Comparison of ENCODE assay signal across 10 mouse cellular contexts in genomic region chr11:69245643-69246042, GRCm38 (mm10). TPM values are rescaled to one million over a fixed set of nuclear protein-coding genes. Genes with fewer than 3 reads are reported as not detected.
DNase-seq lines count a peak whose midpoint lies in the region; ATAC-seq lines count a peak whose summit lies in the region.
"Had no signal": no experiment of that assay in that cellular context is flagged by ENCODE, and none has a peak within 500 bp of the region (broad histone marks: within the 10 kb centered on the region; RNA-seq: fewer than 3 reads in every experiment).

No protein-coding gene starts in this region.

- peak overlapping the region; percentile 16; the same call in 1 of the 2 replicates for H3K4me2 ChIP-seq in embryonic facial prominence, embryonic 12.5 days (replicated peaks)
- peak overlapping the region; percentile 55 for H3K4me2 ChIP-seq in heart, embryonic 14.5 days (ENCODE audit: low read length)

- no peak overlapping the region for H3K4me3 ChIP-seq in embryonic facial prominence, embryonic 12.5 days
- no peak overlapping the region for H3K4me3 ChIP-seq in embryonic facial prominence, embryonic 10.5 days
- peak overlapping the region in 1 of 2 experiments; percentile 11; a peak in 3 of 4 replicates for H3K4me3 ChIP-seq in heart, embryonic 14.5 days (ENCODE audit: control insufficient read depth in 1 of 2, insufficient read depth in 1 of 2, low read depth in 1 of 2, low read length in 2 of 2)

- H3K9ac ChIP-seq in embryonic facial prominence, embryonic 12.5 days = no peak overlapping the region
- peak overlapping the region; percentile 63 for H3K9ac ChIP-seq in heart, embryonic 14.5 days (ENCODE audit: low read length)

- DNase-seq in embryonic facial prominence, embryonic 10.5 days (ENCODE audit: low spot score) = no peak
- peak; percentile 26 for DNase-seq in MEL-GATA-1-ER (ENCODE audit: extremely low read depth, low read depth)
- peak; percentile 34 for DNase-seq in kidney, postnatal 10 days
- no peak for DNase-seq in adrenal gland, postnatal 14 days
- no peak for DNase-seq in cerebellum, adult 18-20 months
- no peak for DNase-seq in yolk sac, embryonic 10.5 days (ENCODE audit: low spot score)
- DNase-seq: cerebellum, adult 9-11 months had no signal

- H3K36me3 ChIP-seq in embryonic facial prominence, embryonic 12.5 days = no peaks in the 10 kb centered on the region
- H3K36me3 ChIP-seq in embryonic facial prominence, embryonic 10.5 days (replicated peaks) = no peaks in the 10 kb centered on the region
- no peaks in the 10 kb centered on the region for H3K36me3 ChIP-seq in heart, embryonic 14.5 days (ENCODE audit: control insufficient read depth, insufficient read depth, low read length)

- no peaks in the 10 kb centered on the region for H3K9me3 ChIP-seq in embryonic facial prominence, embryonic 12.5 days
- no peaks in the 10 kb centered on the region for H3K9me3 ChIP-seq in embryonic facial prominence, embryonic 10.5 days
- H3K9me3 ChIP-seq in heart, embryonic 14.5 days (ENCODE audit: control insufficient read depth, low read length) = no peaks in the 10 kb centered on the region

- H3K4me1 ChIP-seq in embryonic facial prominence, embryonic 12.5 days = peaks cover 5% of the 10 kb centered on the region; the same call in 1 of the 2 replicates
- H3K4me1 ChIP-seq in embryonic facial prominence, embryonic 10.5 days = no peaks in the 10 kb centered on the region
- peaks cover 7 to 16% of the 10 kb centered on the region in 2 experiments; a peak in 3 of 4 replicates for H3K4me1 ChIP-seq in heart, embryonic 14.5 days (ENCODE audit: control insufficient read depth in 2 of 2, insufficient read depth in 2 of 2, low read length in 2 of 2)

- no peak for ATAC-seq in embryonic facial prominence, embryonic 12.5 days (ENCODE audit: insufficient number of reproducible peaks, insufficient read depth, low FRiP score, low TSS enrichment)
- ATAC-seq in heart, embryonic 14.5 days (ENCODE audit: insufficient number of reproducible peaks, insufficient read depth, low FRiP score, low read depth) = peak; percentile 17; the same call in 1 of the 2 replicates

- H3K27ac ChIP-seq in embryonic facial prominence, embryonic 12.5 days = peak overlapping the region; percentile 63; the same call in 1 of the 2 replicates
- H3K27ac ChIP-seq in embryonic facial prominence, embryonic 10.5 days (replicated peaks) = no peak overlapping the region
- peak overlapping the region; percentile 73 to 78 for H3K27ac ChIP-seq in heart, embryonic 14.5 days (replicated peaks in 1 of 2; ENCODE audit: control insufficient read depth in 1 of 2, insufficient read depth in 1 of 2, low read depth in 2 of 2, low read length in 2 of 2)

- no peaks in the 10 kb centered on the region for H3K27me3 ChIP-seq in embryonic facial prominence, embryonic 12.5 days
- peaks cover 11% of the 10 kb centered on the region; the same call in 1 of the 2 replicates for H3K27me3 ChIP-seq in embryonic facial prominence, embryonic 10.5 days (replicated peaks; ENCODE audit: low read depth, poor library complexity, severe bottlenecking)
- H3K27me3 ChIP-seq in heart, embryonic 14.5 days (ENCODE audit: control insufficient read depth, insufficient read depth, low read length) = no peaks in the 10 kb centered on the region

- 29% methylated on average over 2 of the region's 2 CpGs for WGBS in embryonic facial prominence, embryonic 12.5 days
- 45% methylated on average over 2 of the region's 2 CpGs for WGBS in embryonic facial prominence, embryonic 10.5 days
- WGBS in heart, embryonic 14.5 days = 0% methylated on average over 2 of the region's 2 CpGs

RNA-seq across cellular contexts. Expression of gene Gucy2e, which starts 8.8 kb away (rescaled TPM):
- polyA plus RNA-seq in embryonic facial prominence, embryonic 12.5 days (2016; fragmentation: Nextera tagmentation; extraction: Ambion mirVana) = 0.10 and 0.17 TPM in 2 replicates
- polyA plus RNA-seq in embryonic facial prominence, embryonic 10.5 days (2016; fragmentation: Nextera tagmentation; extraction: Ambion mirVana) = not detected in 2 replicates
- 0.08 and 0.12 TPM in 2 replicates for polyA plus RNA-seq in heart, embryonic 14.5 days (2014; fragmentation: Nextera tagmentation; extraction: Ambion mirVana)
- total RNA-seq in adrenal gland, postnatal 14 days (2021) = not detected in 2 replicates
- polyA plus RNA-seq: small intestine, adult 2 months had no signal

RNA-seq across cellular contexts. Expression of gene Alox8, which starts 48.0 kb away (rescaled TPM):
- 0.12 and 0.20 TPM in 2 replicates for polyA plus RNA-seq in embryonic facial prominence, embryonic 12.5 days (2016; fragmentation: Nextera tagmentation; extraction: Ambion mirVana)
- polyA plus RNA-seq in embryonic facial prominence, embryonic 10.5 days (2016; fragmentation: Nextera tagmentation; extraction: Ambion mirVana) = 0.09 and 0.13 TPM in 2 replicates
- 1.3 and 2.7 TPM in 2 replicates for polyA plus RNA-seq in heart, embryonic 14.5 days (2014; fragmentation: Nextera tagmentation; extraction: Ambion mirVana)
- 0.19 TPM in 1 of 2 replicates, not detected in the other for total RNA-seq in adrenal gland, postnatal 14 days (2021)
- polyA plus RNA-seq: small intestine, adult 2 months had no signal

Comparison
In these comparisons a context has a peak if more than half of its experiments do, and no peak if none do; other contexts are left out.
1. DNase-seq: peak in MEL-GATA-1-ER (single experiment) and kidney, postnatal 10 days (single experiment); none in embryonic facial prominence, embryonic 10.5 days (single experiment), adrenal gland, postnatal 14 days (single experiment), cerebellum, adult 18-20 months (0 of 2) and yolk sac, embryonic 10.5 days (single experiment).